Mouse (Mus musculus) spleen, adult 2 months (tissue): ENCODE data around the gene Cox6a2. TPM values are rescaled to one million over a fixed set of nuclear protein-coding genes. Genes with fewer than 3 reads are reported as not detected.
"Not testable (repeated sequence)": the region's sequence is repeated elsewhere in the genome, so short reads cannot be mapped to it uniquely, and the experiment has no call there.

Source experiments
- DNase-seq, 2 experiments: peaks; one replicate each; pipeline versions ENCODE4 v3.0.0 to v3.0.0-alpha.2; 2012 to 2021; ENCODE audit warnings: low spot score in 2 of 2, low read depth in 1 of 2
- H3K27ac ChIP-seq: fragments of 200-500 bp; 2 replicates; pipeline ENCODE4 v1.5.1; 2012; ENCODE audit warnings: low read length, inconsistent platforms; ENCODE audit not compliant: insufficient read depth
- H3K27me3 ChIP-seq: fragments of 200-500 bp; 2 replicates; pipeline ENCODE4 v1.6.1; 2012; ENCODE audit warnings: mild to moderate bottlenecking, moderate library complexity, low read length, inconsistent platforms; ENCODE audit not compliant: control insufficient read depth, insufficient read depth
- H3K36me3 ChIP-seq: fragments of 200-500 bp; 2 replicates; pipeline ENCODE4 v1.6.1; 2012; ENCODE audit warnings: mild to moderate bottlenecking, low read length, inconsistent platforms; ENCODE audit not compliant: control insufficient read depth, insufficient read depth
- H3K4me1 ChIP-seq: fragments of 200-500 bp; 2 replicates; pipeline ENCODE4 v1.6.1; 2011; ENCODE audit warnings: inconsistent platforms; ENCODE audit not compliant: control insufficient read depth, insufficient read depth, insufficient read length
- H3K4me3 ChIP-seq: fragments of 200-500 bp; 2 replicates; pipeline ENCODE4 v1.5.1; 2011; ENCODE audit warnings: mild to moderate bottlenecking, inconsistent platforms; ENCODE audit not compliant: insufficient read depth, insufficient read length; ENCODE audit errors: extremely low read depth
- CTCF ChIP-seq: fragments of 200-500 bp; IDR thresholded peaks from 2 replicates; pipeline ENCODE4 v1.5.1; 2011; ENCODE audit warnings: mild to moderate bottlenecking, inconsistent platforms; ENCODE audit not compliant: insufficient read depth, insufficient read length, insufficient replicate concordance; ENCODE audit errors: extremely low read depth
- POLR2A ChIP-seq: fragments of 200-500 bp; IDR thresholded peaks from 2 replicates; pipeline ENCODE4 v1.6.1; 2011; ENCODE audit warnings: low read depth, low read length, inconsistent platforms
- WGBS: fragments of 180-500 bp; shearing (Covaris S2); methylation state at CpG from one replicate; pipeline ENCODE4 v1.1.7; 2018; 5-methylcytosine and 5-hydroxymethylcytosine counted together
- polyA plus RNA-seq: library from polyadenylated mRNA; depleted of rRNA; stranded (reverse); fragments of >200 nt; gene quantifications from 2 replicates; pipeline ENCODE4 v1.2.3, GENCODE M21; 2012; rRNA removed

The Cox6a2 gene
- polyA plus RNA-seq, 1 experiment: 17.6 TPM

DNA sequence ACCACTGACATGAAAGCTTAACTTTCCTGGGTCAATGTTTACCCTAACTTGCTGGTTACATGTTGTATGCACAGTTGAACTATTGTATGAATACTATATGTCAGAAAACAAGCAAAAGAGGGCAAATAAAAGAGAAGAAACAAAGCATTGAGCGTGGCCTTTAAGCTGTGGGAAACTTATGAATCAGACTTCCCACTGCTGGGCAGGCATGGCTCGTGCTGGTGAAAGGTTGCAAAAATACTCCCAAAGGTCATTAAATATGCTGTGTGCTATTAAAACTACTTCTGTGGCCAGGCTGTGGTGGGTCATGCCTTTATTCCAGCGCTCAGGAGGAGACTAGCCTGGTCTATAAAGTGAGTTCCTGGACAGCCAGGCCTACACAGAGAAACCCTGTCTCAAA lies 36.2 kb downstream of the Cox6a2 start:
- Histone ChIP-seq H3K27ac (no peak overlapping the region), H3K36me3 (no peaks in the 10 kb centered on the region), H3K27me3 (no peaks in the 10 kb centered on the region), H3K4me3 (no peak overlapping the region), H3K4me1 (no peaks in the 10 kb centered on the region; the same call in 1 of the 2 replicates)
- DNase-seq: no peak
- WGBS: 80% methylated on average over 3 of the region's 3 CpGs
- no peak for TF ChIP-seq CTCF
- TF ChIP-seq POLR2A: no peak

DNA sequence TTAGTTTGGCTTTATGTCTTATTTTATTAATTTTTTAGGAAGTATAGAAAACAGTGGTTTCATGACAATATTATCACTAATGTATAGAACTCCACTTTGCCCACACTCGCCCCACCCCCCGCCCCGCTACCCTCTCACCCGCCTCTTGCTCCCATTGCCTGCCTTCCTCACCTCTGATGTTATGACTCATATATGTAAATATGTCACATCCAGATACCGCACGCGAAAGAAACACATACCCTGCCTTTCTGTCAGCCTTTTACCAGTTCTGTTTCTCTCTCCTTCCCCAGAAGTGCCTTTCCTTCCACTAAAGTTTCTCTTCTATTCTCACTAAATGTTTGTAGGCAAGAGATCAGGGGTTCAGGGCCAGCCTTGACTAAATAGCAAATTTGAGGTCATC lies 39.8 kb downstream of the Cox6a2 start:
- no peak for DNase-seq
- H3K4me3 ChIP-seq: no peak overlapping the region
- no peaks in the 10 kb centered on the region for H3K27me3 ChIP-seq
- H3K27ac ChIP-seq: no peak overlapping the region
- TF ChIP-seq CTCF: no peak
- TF ChIP-seq POLR2A: no peak
- no peaks in the 10 kb centered on the region for H3K36me3 ChIP-seq
- WGBS: 84% methylated on average over 7 of the region's 7 CpGs
- H3K4me1 ChIP-seq: no peaks in the 10 kb centered on the region; the same call in 1 of the 2 replicates

DNA sequence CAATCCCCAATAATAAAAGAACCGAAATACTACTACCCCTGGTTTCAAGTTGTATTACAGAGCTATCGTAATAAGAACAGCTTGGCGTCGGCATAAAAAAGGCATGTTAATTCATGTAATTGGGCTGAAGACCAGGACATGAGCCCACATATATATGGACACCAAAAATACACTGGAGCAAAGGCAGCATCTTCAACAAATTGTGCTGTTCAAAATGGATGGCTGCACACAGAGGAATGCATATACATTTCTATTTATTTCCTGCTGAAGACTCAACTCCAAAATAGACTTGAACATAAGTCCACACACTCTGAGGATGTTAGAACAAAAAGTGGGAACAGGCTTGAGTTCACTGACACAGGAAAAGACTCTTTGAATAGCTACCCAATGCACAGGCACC lies 42.2 kb downstream of the Cox6a2 start:
- Histone ChIP-seq H3K27ac (no peak overlapping the region), H3K4me3 (no peak overlapping the region), H3K36me3 (no peaks in the 10 kb centered on the region), H3K27me3 (no peaks in the 10 kb centered on the region), H3K4me1 (no peaks in the 10 kb centered on the region; the same call in 1 of the 2 replicates)
- DNase-seq: no peak
- 94% methylated on average over 4 of the region's 4 CpGs for WGBS
- TF ChIP-seq CTCF (no peak), POLR2A (no peak)

DNA sequence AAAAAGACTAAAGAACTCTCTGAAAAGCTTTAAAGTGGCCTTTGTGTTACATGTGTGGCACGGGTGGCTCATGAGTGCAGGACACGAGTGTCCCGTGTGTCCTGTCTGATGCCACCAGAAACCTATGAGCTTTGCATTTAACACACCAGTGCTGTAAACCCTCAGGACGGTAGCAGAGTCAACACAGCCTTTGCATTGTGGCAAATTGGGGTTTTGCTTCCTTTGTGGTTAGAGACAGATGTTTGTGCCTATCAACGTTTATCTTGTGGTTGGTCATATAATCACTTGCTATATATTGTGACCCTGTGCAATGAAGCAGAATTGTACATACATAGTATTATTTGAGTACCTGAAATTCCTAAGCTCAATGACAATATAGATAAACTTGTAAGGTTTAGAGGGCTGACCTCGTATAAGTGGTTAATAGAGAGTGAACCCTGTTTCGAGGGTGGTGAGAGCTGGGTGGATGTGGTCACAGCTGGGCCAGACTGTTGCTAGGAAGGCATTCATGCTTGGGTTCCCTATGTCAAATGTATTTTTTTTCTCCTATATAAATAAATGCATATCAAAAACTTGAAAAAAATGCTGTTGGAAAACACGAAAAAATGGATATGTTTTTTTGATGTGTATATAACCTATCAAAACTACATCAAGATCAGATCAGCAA lies 47.4 kb downstream of the Cox6a2 start:
- DNase-seq, H3K27me3 ChIP-seq, H3K4me1 ChIP-seq, H3K4me3 ChIP-seq, H3K27ac ChIP-seq, H3K36me3 ChIP-seq: not testable (repeated sequence)
- 11% methylated on average over 8 of the region's 8 CpGs for WGBS

Other genes with a start within 250 kb of the Cox6a2 start
- gene Fus, start 238.9 kb downstream of the Cox6a2 start, polyA plus RNA-seq: 239 and 285 TPM in 2 replicates
- 98.6 and 100 TPM in 2 replicates for gene Pycard, start 212.5 kb downstream of the Cox6a2 start, polyA plus RNA-seq
- 0.19 and 0.33 TPM in 2 replicates for gene Trim72, start 202.4 kb downstream of the Cox6a2 start, polyA plus RNA-seq
- 11.1 and 26.4 TPM in 2 replicates for gene Itgam, start 143.7 kb downstream of the Cox6a2 start, polyA plus RNA-seq
- gene Gm49368, start 143.7 kb downstream of the Cox6a2 start, polyA plus RNA-seq: 0.40 and 0.61 TPM in 2 replicates
- gene Itgax, start 76.8 kb downstream of the Cox6a2 start, polyA plus RNA-seq: 28.4 and 29.5 TPM in 2 replicates
- 50.9 and 61.3 TPM in 2 replicates for gene Itgad, start 52.0 kb downstream of the Cox6a2 start, polyA plus RNA-seq
- gene Armc5, start 31.0 kb upstream of the Cox6a2 start, polyA plus RNA-seq: 32.9 and 47.1 TPM in 2 replicates
- gene 9130023H24Rik, start 31.6 kb upstream of the Cox6a2 start, polyA plus RNA-seq: 1.1 and 1.4 TPM in 2 replicates
- gene Tgfb1i1, start 40.4 kb upstream of the Cox6a2 start, polyA plus RNA-seq: 33.8 and 40.4 TPM in 2 replicates
- gene Slc5a2, start 59.3 kb upstream of the Cox6a2 start, polyA plus RNA-seq: 0.15 and 0.53 TPM in 2 replicates
- gene BC017158, start 91.8 kb upstream of the Cox6a2 start, polyA plus RNA-seq: 32.6 and 41.0 TPM in 2 replicates
- gene Rgs10, start 212.4 kb upstream of the Cox6a2 start, polyA plus RNA-seq: 20.8 and 21.6 TPM in 2 replicates